Mouse (Mus musculus): Measurements from ENCODE around the gene Cdyl. TPM values are rescaled to one million over a fixed set of nuclear protein-coding genes. Genes with fewer than 3 reads are reported as not detected.

The Cdyl gene
- total and polyA plus RNA-seq, 2 experiments from 2014 or later, result 2.8 to 8.1 TPM

- TF ChIP-seq CTCF (IDR thresholded peaks at IDR 0.05), result no peak
- H3K27me3 ChIP-seq (ENCODE audit: insufficient read depth, low read length), result no peaks in the 10 kb centered on the region
- no peaks in the 10 kb centered on the region for H3K4me1 ChIP-seq (ENCODE audit: insufficient read depth, low read length)
- no peak overlapping the region for H3K4me3 ChIP-seq (ENCODE audit: low read depth, low read length)
- no peaks in the 10 kb centered on the region for H3K9me3 ChIP-seq (ENCODE audit: low read length)
- H3K36me3 ChIP-seq (ENCODE audit: insufficient read depth, low read length), result no peaks in the 10 kb centered on the region
- H3K27ac ChIP-seq (ENCODE audit: low read depth, low read length), result no peak overlapping the region
- H3K4me2 ChIP-seq (ENCODE audit: low read depth, low read length, poor library complexity, severe bottlenecking), result no peak overlapping the region
- no peak overlapping the region for H3K9ac ChIP-seq (replicated peaks; ENCODE audit: low read length, poor library complexity, severe bottlenecking)
- DNase-seq (ENCODE audit: low spot score) (no peak), ATAC-seq (ENCODE audit: low FRiP score) (no peak)
- WGBS, result 92% methylated on average over 9 of the region's 9 CpGs
Measured at GRCm38 (mm10) chr13:35770421-35770820, 110.8 kb downstream of the Cdyl start.

DNA sequence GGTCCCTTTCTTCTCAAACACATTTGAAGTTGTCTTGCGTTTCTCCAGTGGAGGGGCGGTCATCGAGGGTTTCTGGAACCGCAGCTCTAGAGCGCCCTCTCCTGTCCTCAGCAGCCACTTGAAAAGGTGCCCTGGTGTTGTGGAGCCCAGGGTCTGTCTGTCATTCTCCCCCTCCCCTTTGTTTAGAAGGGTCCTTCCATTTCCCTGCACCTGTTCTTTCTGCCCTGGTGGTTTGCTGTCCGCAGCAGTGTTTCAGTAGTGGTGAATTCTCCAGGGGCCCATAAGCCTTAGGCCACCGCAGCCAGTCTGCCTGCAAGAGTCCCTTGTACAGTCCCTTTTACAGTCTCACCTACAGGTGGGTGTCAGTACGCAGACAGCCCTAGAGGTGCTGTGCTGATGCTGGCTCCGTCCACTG, 112.3 kb downstream of the Cdyl start:
- ATAC-seq (ENCODE audit: low FRiP score), result no peak
- WGBS, result 67% methylated on average over 9 of the region's 9 CpGs
- no peaks in the 10 kb centered on the region for H3K4me1 ChIP-seq (ENCODE audit: insufficient read depth, low read length)

GRCm38 (mm10) chr13:35773763-35774162, 114.1 kb downstream of the Cdyl start:
- DNase-seq (ENCODE audit: low spot score), result no peak

More for the DNA sequence above, 112.3 kb downstream of the Cdyl start:
- DNase-seq (ENCODE audit: low spot score), result peak; percentile 27
- Histone ChIP-seq H3K4me3 (ENCODE audit: low read depth, low read length) (no peak overlapping the region), H3K9ac (replicated peaks; ENCODE audit: low read length, poor library complexity, severe bottlenecking) (no peak overlapping the region), H3K9me3 (ENCODE audit: low read length) (no peaks in the 10 kb centered on the region), H3K27ac (ENCODE audit: low read depth, low read length) (no peak overlapping the region), H3K27me3 (ENCODE audit: insufficient read depth, low read length) (no peaks in the 10 kb centered on the region), H3K36me3 (ENCODE audit: insufficient read depth, low read length) (no peaks in the 10 kb centered on the region), H3K4me2 (ENCODE audit: low read depth, low read length, poor library complexity, severe bottlenecking) (no peak overlapping the region)
- peak; percentile 57 for TF ChIP-seq CTCF (IDR thresholded peaks at IDR 0.05)

DNA sequence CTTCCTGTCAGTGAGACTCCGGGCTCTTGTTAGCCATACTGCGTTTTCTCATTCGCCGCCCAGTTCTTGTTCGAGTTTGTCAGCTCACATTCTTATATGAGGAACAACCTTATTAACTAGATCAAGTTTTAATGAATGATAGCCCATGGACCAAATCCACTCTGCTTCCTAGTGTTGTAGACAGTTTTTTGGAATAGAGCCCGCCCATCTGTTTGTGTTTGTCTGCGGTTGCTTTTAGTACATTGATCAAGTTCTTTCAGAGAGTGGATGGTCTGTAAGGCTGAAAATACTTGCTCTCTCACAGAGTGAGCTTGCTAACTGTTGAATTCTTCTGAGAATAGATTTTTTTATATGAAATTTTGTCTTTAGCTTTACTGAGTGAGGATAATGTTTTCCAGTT, 116.5 kb downstream of the Cdyl start:
- no peaks in the 10 kb centered on the region for H3K27me3 ChIP-seq (ENCODE audit: insufficient read depth, low read length)
- TF ChIP-seq CTCF (IDR thresholded peaks at IDR 0.05), result no peak
- no peak for ATAC-seq (ENCODE audit: low FRiP score)
- no peak overlapping the region for H3K4me3 ChIP-seq (ENCODE audit: low read depth, low read length)
- no peak overlapping the region for H3K9ac ChIP-seq (replicated peaks; ENCODE audit: low read length, poor library complexity, severe bottlenecking)
- H3K27ac ChIP-seq (ENCODE audit: low read depth, low read length), result no peak overlapping the region
- 89% methylated on average over 7 of the region's 7 CpGs for WGBS
- no peak overlapping the region for H3K4me2 ChIP-seq (ENCODE audit: low read depth, low read length, poor library complexity, severe bottlenecking)
- no peaks in the 10 kb centered on the region for H3K4me1 ChIP-seq (ENCODE audit: insufficient read depth, low read length)
- no peaks in the 10 kb centered on the region for H3K9me3 ChIP-seq (ENCODE audit: low read length)
- peak; percentile 64 for DNase-seq (ENCODE audit: low spot score)
- no peaks in the 10 kb centered on the region for H3K36me3 ChIP-seq (ENCODE audit: insufficient read depth, low read length)

More at GRCm38 (mm10) chr13:35773763-35774162, 114.1 kb downstream of the Cdyl start:
- 62% methylated on average over 7 of the region's 7 CpGs for WGBS
- Histone ChIP-seq H3K4me3 (ENCODE audit: low read depth, low read length) (no peak overlapping the region), H3K9me3 (ENCODE audit: low read length) (no peaks in the 10 kb centered on the region), H3K4me1 (ENCODE audit: insufficient read depth, low read length) (no peaks in the 10 kb centered on the region), H3K36me3 (ENCODE audit: insufficient read depth, low read length) (no peaks in the 10 kb centered on the region), H3K9ac (replicated peaks; ENCODE audit: low read length, poor library complexity, severe bottlenecking) (no peak overlapping the region), H3K27ac (ENCODE audit: low read depth, low read length) (no peak overlapping the region), H3K27me3 (ENCODE audit: insufficient read depth, low read length) (no peaks in the 10 kb centered on the region), H3K4me2 (ENCODE audit: low read depth, low read length, poor library complexity, severe bottlenecking) (no peak overlapping the region)
- TF ChIP-seq CTCF (IDR thresholded peaks at IDR 0.05), result peak; percentile 51
- ATAC-seq (ENCODE audit: low FRiP score), result no peak

- ATAC-seq (ENCODE audit: low FRiP score), result no peak
- TF ChIP-seq CTCF (IDR thresholded peaks at IDR 0.05), result no peak
- no peak overlapping the region for H3K9ac ChIP-seq (replicated peaks; ENCODE audit: low read length, poor library complexity, severe bottlenecking)
- no peaks in the 10 kb centered on the region for H3K27me3 ChIP-seq (ENCODE audit: insufficient read depth, low read length)
- H3K36me3 ChIP-seq (ENCODE audit: insufficient read depth, low read length), result no peaks in the 10 kb centered on the region
- 80% methylated on average over 3 of the region's 3 CpGs for WGBS
- no peak overlapping the region for H3K4me3 ChIP-seq (ENCODE audit: low read depth, low read length)
- no peaks in the 10 kb centered on the region for H3K9me3 ChIP-seq (ENCODE audit: low read length)
- no peak overlapping the region for H3K27ac ChIP-seq (ENCODE audit: low read depth, low read length)
- no peak overlapping the region for H3K4me2 ChIP-seq (ENCODE audit: low read depth, low read length, poor library complexity, severe bottlenecking)
- no peak for DNase-seq (ENCODE audit: low spot score)
- no peaks in the 10 kb centered on the region for H3K4me1 ChIP-seq (ENCODE audit: insufficient read depth, low read length)
Measured at GRCm38 (mm10) chr13:35780714-35781113, 121.1 kb downstream of the Cdyl start.

DNA sequence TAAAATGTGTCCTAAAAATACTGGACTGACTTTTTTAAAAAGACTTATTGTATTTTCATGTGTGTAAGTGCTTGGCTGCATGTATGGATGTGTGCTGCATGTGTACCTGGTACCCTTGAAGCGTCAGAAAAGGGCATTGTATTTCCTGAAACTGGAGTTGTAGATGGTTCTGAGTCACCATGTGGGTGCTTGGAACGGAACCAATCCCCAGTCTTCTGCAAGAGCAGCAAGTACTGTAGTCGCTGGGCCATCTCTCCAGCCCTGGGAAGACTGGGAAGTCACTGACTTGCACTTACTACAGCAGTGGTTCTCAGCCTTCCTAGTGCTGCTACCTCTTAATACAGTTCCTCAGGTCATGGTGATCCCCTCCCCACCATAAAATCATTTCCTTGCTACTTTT, 122.1 kb downstream of the Cdyl start:
- 88% methylated on average over 3 of the region's 3 CpGs for WGBS
- no peak for ATAC-seq (ENCODE audit: low FRiP score)
- no peak overlapping the region for H3K4me3 ChIP-seq (ENCODE audit: low read depth, low read length)

More for the DNA sequence above, 122.1 kb downstream of the Cdyl start:
- no peak overlapping the region for H3K4me2 ChIP-seq (ENCODE audit: low read depth, low read length, poor library complexity, severe bottlenecking)
- H3K36me3 ChIP-seq (ENCODE audit: insufficient read depth, low read length), result no peaks in the 10 kb centered on the region
- no peak overlapping the region for H3K9ac ChIP-seq (replicated peaks; ENCODE audit: low read length, poor library complexity, severe bottlenecking)
- no peak for DNase-seq (ENCODE audit: low spot score)
- no peaks in the 10 kb centered on the region for H3K4me1 ChIP-seq (ENCODE audit: insufficient read depth, low read length)
- no peaks in the 10 kb centered on the region for H3K9me3 ChIP-seq (ENCODE audit: low read length)
- H3K27me3 ChIP-seq (ENCODE audit: insufficient read depth, low read length), result no peaks in the 10 kb centered on the region
- H3K27ac ChIP-seq (ENCODE audit: low read depth, low read length), result no peak overlapping the region
- no peak for TF ChIP-seq CTCF (IDR thresholded peaks at IDR 0.05)

All from midbrain, postnatal 0 days (tissue).